Mouse (Mus musculus): ENCODE results near the gene Hdac7.

- TF ChIP-seq CTCF (IDR thresholded peaks at IDR 0.05; ENCODE audit: low read depth, low read length) (no peak), POLR2A (IDR thresholded peaks at IDR 0.05; ENCODE audit: insufficient read depth, low read length) (no peak), EP300 (IDR thresholded peaks at IDR 0.05; ENCODE audit: insufficient read depth, low read depth, low read length) (no peak)
Observed at GRCm38 (mm10) chr15:97809206-97809605, 35.1 kb downstream of the Hdac7 start.
